ENCODE assay signal across 8 mouse cellular contexts in the genomic region with DNA sequence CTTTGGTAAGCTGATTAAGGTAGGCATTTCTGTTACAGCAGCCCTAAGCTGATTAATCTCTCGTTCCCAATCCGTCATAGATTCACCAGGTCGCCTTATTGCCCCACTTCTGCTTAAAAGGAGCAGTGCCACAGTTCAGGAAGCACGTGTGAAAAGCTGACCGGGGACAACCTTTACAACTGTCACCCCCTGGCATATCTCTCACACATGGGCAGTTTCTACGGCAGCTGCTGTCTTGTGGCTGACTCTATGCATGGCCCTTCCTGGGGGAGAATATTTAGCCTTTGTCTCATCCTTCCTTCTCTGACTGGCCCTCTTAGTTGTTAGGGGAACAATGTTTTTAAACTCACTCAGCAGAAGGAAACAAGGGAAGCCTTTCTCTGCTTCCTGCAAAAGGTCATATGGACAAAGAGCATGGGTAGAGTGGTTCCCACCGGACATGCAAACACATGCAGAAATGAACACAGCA.
DNase-seq lines count a peak whose midpoint lies in the region; ATAC-seq and TF ChIP-seq lines count a peak whose summit lies in the region.

No protein-coding gene starts in this region.

- peak overlapping the region; percentile 76 for H3K27ac ChIP-seq in forebrain, embryonic 10.5 days
- no peak overlapping the region for H3K27ac ChIP-seq in forebrain, embryonic 11.5 days (ENCODE audit: low read depth, low read length)
- H3K27ac ChIP-seq in lung, postnatal 0 days (ENCODE audit: low read length) = no peak overlapping the region
- H3K27ac ChIP-seq in kidney, postnatal 0 days = peak overlapping the region; percentile 81

- no peak for TF ChIP-seq CTCF in lung, postnatal 0 days (IDR thresholded peaks at IDR 0.05)
- TF ChIP-seq CTCF in kidney, postnatal 0 days (IDR thresholded peaks at IDR 0.05; ENCODE audit: low read depth) = no peak

- no peak overlapping the region for H3K4me3 ChIP-seq in forebrain, embryonic 10.5 days
- no peak overlapping the region for H3K4me3 ChIP-seq in forebrain, embryonic 11.5 days (ENCODE audit: low read depth, low read length)
- no peak overlapping the region for H3K4me3 ChIP-seq in lung, postnatal 0 days (ENCODE audit: low read depth, low read length)
- H3K4me3 ChIP-seq in kidney, postnatal 0 days (replicated peaks; ENCODE audit: low read depth, low read length) = no peak overlapping the region

- ATAC-seq in forebrain, embryonic 11.5 days (replicated peaks; ENCODE audit: low FRiP score) = no peak
- ATAC-seq in lung, postnatal 0 days = peak; percentile 50; the same call in 1 of the 2 replicates
- ATAC-seq in kidney, postnatal 0 days (replicated peaks; ENCODE audit: low FRiP score, low read depth) = no peak

- no peaks in the 10 kb centered on the region for H3K36me3 ChIP-seq in forebrain, embryonic 10.5 days (replicated peaks)
- H3K36me3 ChIP-seq in forebrain, embryonic 11.5 days (ENCODE audit: control insufficient read depth, insufficient read depth, low read length) = no peaks in the 10 kb centered on the region
- H3K36me3 ChIP-seq in lung, postnatal 0 days (ENCODE audit: insufficient read depth, low read length) = no peaks in the 10 kb centered on the region
- H3K36me3 ChIP-seq in kidney, postnatal 0 days (ENCODE audit: insufficient read depth, low read length) = no peaks in the 10 kb centered on the region

- WGBS in forebrain, embryonic 10.5 days = 36% methylated on average over 7 of the region's 7 CpGs
- WGBS in forebrain, embryonic 11.5 days = 30% methylated on average over 7 of the region's 7 CpGs
- 28% methylated on average over 7 of the region's 7 CpGs for WGBS in lung, postnatal 0 days
- 23% methylated on average over 7 of the region's 7 CpGs for WGBS in kidney, postnatal 0 days

- H3K9me3 ChIP-seq in forebrain, embryonic 10.5 days = no peaks in the 10 kb centered on the region
- H3K9me3 ChIP-seq in forebrain, embryonic 11.5 days (ENCODE audit: control insufficient read depth, low read length) = no peaks in the 10 kb centered on the region
- H3K9me3 ChIP-seq in lung, postnatal 0 days (ENCODE audit: low read length) = no peaks in the 10 kb centered on the region
- H3K9me3 ChIP-seq in kidney, postnatal 0 days (replicated peaks; ENCODE audit: low read length) = no peaks in the 10 kb centered on the region

- H3K4me1 ChIP-seq in forebrain, embryonic 10.5 days = peaks cover 30% of the 10 kb centered on the region
- H3K4me1 ChIP-seq in forebrain, embryonic 11.5 days (replicated peaks; ENCODE audit: control insufficient read depth, insufficient read depth, low read length) = no peaks in the 10 kb centered on the region; the same call in 1 of the 2 replicates
- H3K4me1 ChIP-seq in lung, postnatal 0 days (ENCODE audit: insufficient read depth, low read depth, low read length) = no peaks in the 10 kb centered on the region
- peaks cover 12% of the 10 kb centered on the region for H3K4me1 ChIP-seq in kidney, postnatal 0 days (replicated peaks; ENCODE audit: insufficient read depth, low read length)

- H3K9ac ChIP-seq in forebrain, embryonic 11.5 days (ENCODE audit: low read length) = no peak overlapping the region
- H3K9ac ChIP-seq in lung, postnatal 0 days (replicated peaks; ENCODE audit: low read depth) = no peak overlapping the region
- no peak overlapping the region for H3K9ac ChIP-seq in kidney, postnatal 0 days (ENCODE audit: low read depth, low read length)

- H3K27me3 ChIP-seq in forebrain, embryonic 10.5 days (ENCODE audit: poor library complexity, severe bottlenecking) = no peaks in the 10 kb centered on the region
- H3K27me3 ChIP-seq in forebrain, embryonic 11.5 days (ENCODE audit: control insufficient read depth, insufficient read depth, low read length) = no peaks in the 10 kb centered on the region
- no peaks in the 10 kb centered on the region for H3K27me3 ChIP-seq in lung, postnatal 0 days (replicated peaks; ENCODE audit: insufficient read depth, low read length)
- no peaks in the 10 kb centered on the region for H3K27me3 ChIP-seq in kidney, postnatal 0 days (ENCODE audit: insufficient read depth, low read length)

- DNase-seq in forebrain, embryonic 10.5 days (ENCODE audit: extremely low spot score, low spot score) = no peak
- DNase-seq in forebrain, embryonic 11.5 days (ENCODE audit: low spot score) = no peak
- peak; percentile 24 for DNase-seq in lung, postnatal 0 days (ENCODE audit: low spot score)
- DNase-seq in lung, postnatal 4 days = no peak
- peak; percentile 56 for DNase-seq in kidney, postnatal 0 days (ENCODE audit: low spot score)
- peak; percentile 88 for DNase-seq in retina, postnatal 1 day
- no peak for DNase-seq in cerebellum, adult 11-12 months
- DNase-seq in spleen, postnatal 14 days (ENCODE audit: low spot score in 2 of 2) = no peak

- no peak for TF ChIP-seq EP300 in lung, postnatal 0 days (IDR thresholded peaks at IDR 0.05)

- H3K4me2 ChIP-seq in forebrain, embryonic 11.5 days (ENCODE audit: low read depth, low read length, severe bottlenecking) = no peak overlapping the region
- H3K4me2 ChIP-seq in lung, postnatal 0 days (replicated peaks; ENCODE audit: low read depth, low read length) = no peak overlapping the region
- H3K4me2 ChIP-seq in kidney, postnatal 0 days (ENCODE audit: low read length) = 0 out of 2 replicates have a peak overlapping the region, but pooled peaks have one; percentile 13

Comparison
In these comparisons a context has a peak if more than half of its experiments do, and no peak if none do; other contexts are left out.
1. DNase-seq: peak in lung, postnatal 0 days (single experiment), kidney, postnatal 0 days (single experiment) and retina, postnatal 1 day (single experiment); none in forebrain, embryonic 10.5 days (single experiment), forebrain, embryonic 11.5 days (single experiment), lung, postnatal 4 days (0 of 2), cerebellum, adult 11-12 months (single experiment) and spleen, postnatal 14 days (0 of 2).
2. H3K27ac ChIP-seq: peak in forebrain, embryonic 10.5 days (single experiment) and kidney, postnatal 0 days (single experiment); none in forebrain, embryonic 11.5 days (single experiment) and lung, postnatal 0 days (single experiment).